Comparison of ENCODE assay signal across 32 mouse cellular contexts in genomic region chr19:3947813-3948212, GRCm38 (mm10). TPM values are rescaled to one million over a fixed set of nuclear protein-coding genes. Genes with fewer than 3 reads are reported as not detected.
"Had no signal": no experiment of that assay in that cellular context is flagged by ENCODE, and none has a peak within 500 bp of the region (broad histone marks: within the 10 kb centered on the region; RNA-seq: fewer than 3 reads in every experiment).

No protein-coding gene starts in this region.

- H3K36me3 ChIP-seq: embryonic facial prominence, embryonic 10.5 days; embryonic facial prominence, embryonic 12.5 days; embryonic facial prominence, embryonic 13.5 days; embryonic facial prominence, embryonic 15.5 days; forebrain, embryonic 10.5 days; forebrain, embryonic 12.5 days; forebrain, embryonic 15.5 days had no signal

- H3K27me3 ChIP-seq: embryonic facial prominence, embryonic 12.5 days; embryonic facial prominence, embryonic 13.5 days; embryonic facial prominence, embryonic 15.5 days had no signal

- H3K4me3 ChIP-seq: embryonic facial prominence, embryonic 10.5 days; embryonic facial prominence, embryonic 12.5 days; embryonic facial prominence, embryonic 13.5 days; embryonic facial prominence, embryonic 15.5 days; erythroblast, embryonic 14.5 days; forebrain, embryonic 10.5 days; forebrain, embryonic 12.5 days; forebrain, embryonic 13.5 days; forebrain, embryonic 15.5 days; gastrocnemius, adult 2 months; heart, adult 2 months had no signal

- H3K27ac ChIP-seq: embryonic facial prominence, embryonic 10.5 days; embryonic facial prominence, embryonic 12.5 days; embryonic facial prominence, embryonic 13.5 days; embryonic facial prominence, embryonic 15.5 days; forebrain, embryonic 10.5 days; forebrain, embryonic 12.5 days; forebrain, embryonic 13.5 days; forebrain, embryonic 15.5 days; gastrocnemius, adult 2 months; heart, adult 2 months had no signal

- DNase-seq: cerebellum, adult 2 months; cerebellum, adult 8-10 months; cerebellum, adult 9-10 months; cerebellum, adult 9-11 months; cerebellum, postnatal 10 days; cerebellum, postnatal 14 days; cerebellum, postnatal 25 days; cerebellum, postnatal 36 days; embryo, embryonic 11 days; forebrain, postnatal 0 days; gastrocnemius, postnatal 10 days; gastrocnemius, postnatal 14 days; gastrocnemius, postnatal 25 days; gastrocnemius, postnatal 36 days; heart, adult 11 months; heart, adult 18-20 months; heart, adult 2 months had no signal

- H3K4me1 ChIP-seq: embryonic facial prominence, embryonic 12.5 days; forebrain, embryonic 13.5 days had no signal

RNA-seq across cellular contexts. Expression of gene Aldh3b3, which starts 10.6 kb away (rescaled TPM):
- polyA plus RNA-seq: cortical plate, adult 2 months; embryonic facial prominence, embryonic 10.5 days; embryonic facial prominence, embryonic 11.5 days; embryonic facial prominence, embryonic 12.5 days; erythroblast, embryonic 14.5 days; forebrain, embryonic 10.5 days; forebrain, embryonic 11.5 days; forebrain, embryonic 12.5 days; forebrain, embryonic 13.5 days; forebrain, embryonic 14.5 days; forebrain, embryonic 15.5 days; forebrain, embryonic 16.5 days; forebrain, postnatal 0 days had no signal

RNA-seq across cellular contexts. Expression of gene Aldh3b1, which starts 18.2 kb away (rescaled TPM):
- polyA plus RNA-seq: erythroblast, embryonic 14.5 days had no signal

RNA-seq across cellular contexts. Expression of gene Aldh3b2, which starts 24.3 kb away (rescaled TPM):
- polyA plus RNA-seq: forebrain, embryonic 13.5 days had no signal
